Mouse (Mus musculus): ENCODE results near the gene Accs. TPM values are rescaled to one million over a fixed set of nuclear protein-coding genes. Genes with fewer than 3 reads are reported as not detected.

Gene Accs
- polyA plus RNA-seq (2015; fragmentation: Nextera tagmentation; extraction: Ambion mirVana) = 6.9 and 7.8 TPM in 2 replicates

DNA sequence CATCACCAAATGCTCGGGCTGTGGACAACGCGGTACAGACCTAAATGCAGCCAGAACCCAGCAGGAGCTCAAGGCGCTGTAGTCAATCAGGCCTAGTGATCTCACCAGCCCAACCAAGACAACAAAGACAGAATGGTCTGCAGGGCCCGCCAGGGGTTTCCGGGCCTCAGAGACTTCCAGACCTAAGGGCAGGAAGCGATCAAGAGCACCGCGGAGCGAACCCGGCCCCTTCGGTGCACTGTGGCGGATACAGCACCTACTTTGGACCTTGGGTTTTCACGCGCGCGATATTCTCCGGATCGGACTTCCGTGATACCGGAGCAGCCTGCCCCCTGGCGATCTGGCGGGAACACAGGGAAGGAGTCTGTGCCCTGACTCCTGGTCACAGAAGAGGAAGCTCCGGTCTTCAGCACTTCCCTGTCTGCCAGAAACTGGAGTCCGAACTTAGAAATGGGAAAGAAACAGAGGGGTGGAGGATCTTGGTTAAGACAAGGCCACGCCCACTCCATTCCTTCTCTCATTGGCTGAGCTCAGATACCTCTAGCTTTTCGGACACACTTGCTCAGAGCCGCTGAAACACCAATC is at the start of gene Accs:
TSS of gene Accs (minus strand) at position 439 of the 585 bp plus-strand sequence.
- H3K4me2 ChIP-seq (replicated peaks) = peak within 1 kb of the TSS; percentile 57
- H3K9me3 ChIP-seq = no peaks in the 10 kb centered on the region
- peaks cover 12% of the 10 kb centered on the region for H3K4me1 ChIP-seq
- H3K27me3 ChIP-seq = no peaks in the 10 kb centered on the region; the same call in 1 of the 2 replicates
- H3K27ac ChIP-seq (replicated peaks) = peak within 1 kb of the TSS; percentile 78
- H3K36me3 ChIP-seq = 0 out of 2 replicates have a peak, but pooled peaks cover 3% of the 10 kb centered on the region
- peak within 1 kb of the TSS; percentile 70 for H3K9ac ChIP-seq (replicated peaks)
- under 1% methylated on average over 28 of the region's 28 CpGs for WGBS
- peak; percentile 89 for ATAC-seq (replicated peaks)
- peak within 1 kb of the TSS; percentile 65 for H3K4me3 ChIP-seq

DNA sequence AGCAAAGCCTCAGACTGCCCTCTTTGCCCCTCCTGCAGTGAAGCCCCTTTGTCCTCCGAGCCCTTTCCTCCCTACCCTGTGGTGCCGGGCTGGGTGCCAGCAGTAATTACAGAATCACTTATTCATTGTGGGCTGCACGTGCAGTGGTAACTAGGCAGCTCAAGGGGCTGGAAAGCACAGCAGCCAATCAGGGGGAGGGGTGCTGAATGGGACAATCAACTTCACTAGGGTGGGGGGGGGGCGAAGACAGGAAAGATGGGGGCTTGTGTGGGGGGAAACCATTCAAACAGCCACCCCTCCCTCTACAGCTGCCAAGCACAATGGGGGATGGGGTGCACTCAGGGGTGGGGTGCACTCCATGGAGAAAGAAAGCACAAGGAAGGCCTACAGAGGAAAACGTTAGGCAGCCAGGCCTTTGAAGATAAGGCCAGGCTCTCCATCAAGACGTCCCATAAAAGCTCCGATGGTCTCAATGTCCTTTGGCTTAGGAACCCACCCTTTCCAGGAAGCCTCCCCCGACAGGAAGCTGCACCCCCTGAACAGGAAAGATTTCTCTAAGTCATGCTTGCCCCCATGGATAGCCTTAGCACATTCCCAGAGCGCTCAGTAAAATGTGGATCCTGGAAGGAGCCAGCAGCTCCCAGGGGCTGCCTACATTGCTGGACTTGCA is 42.0 kb upstream of the Accs start:
- no peak overlapping the region; the same call in 1 of the 2 replicates for H3K4me2 ChIP-seq (replicated peaks)
- peak; percentile 98 for ATAC-seq (replicated peaks)

DNA sequence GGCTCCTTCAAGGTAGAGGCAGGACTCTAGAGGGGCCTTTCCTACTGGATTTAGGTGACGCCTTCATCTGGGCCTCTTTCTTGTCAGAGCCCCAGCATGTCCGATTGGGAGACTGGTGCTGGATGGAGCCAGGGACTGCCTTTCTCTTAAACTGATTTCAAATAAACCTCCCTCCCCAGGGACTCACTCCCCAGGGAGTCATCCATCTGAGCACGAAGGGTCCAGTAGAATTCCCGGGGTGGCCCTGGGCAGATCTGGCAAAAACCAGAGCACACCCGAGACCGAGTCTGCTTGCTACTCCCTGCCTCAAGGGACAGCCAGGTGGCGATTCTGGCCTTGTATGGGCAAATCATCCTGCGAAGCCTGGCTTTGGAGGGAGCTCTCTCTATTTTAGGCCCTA is 40.4 kb upstream of the Accs start:
- 78% methylated on average over 8 of the region's 8 CpGs for WGBS

More for the DNA sequence above, 42.0 kb upstream of the Accs start:
- H3K36me3 ChIP-seq = no peaks in the 10 kb centered on the region
- peak overlapping the region; percentile 96 for H3K27ac ChIP-seq (replicated peaks)
- WGBS = 7% methylated on average over 9 of the region's 9 CpGs
- H3K27me3 ChIP-seq = no peaks in the 10 kb centered on the region
- H3K9ac ChIP-seq (replicated peaks) = no peak overlapping the region
- no peak overlapping the region for H3K4me3 ChIP-seq
- H3K4me1 ChIP-seq = peaks cover 24% of the 10 kb centered on the region
- H3K9me3 ChIP-seq = no peaks in the 10 kb centered on the region

DNA sequence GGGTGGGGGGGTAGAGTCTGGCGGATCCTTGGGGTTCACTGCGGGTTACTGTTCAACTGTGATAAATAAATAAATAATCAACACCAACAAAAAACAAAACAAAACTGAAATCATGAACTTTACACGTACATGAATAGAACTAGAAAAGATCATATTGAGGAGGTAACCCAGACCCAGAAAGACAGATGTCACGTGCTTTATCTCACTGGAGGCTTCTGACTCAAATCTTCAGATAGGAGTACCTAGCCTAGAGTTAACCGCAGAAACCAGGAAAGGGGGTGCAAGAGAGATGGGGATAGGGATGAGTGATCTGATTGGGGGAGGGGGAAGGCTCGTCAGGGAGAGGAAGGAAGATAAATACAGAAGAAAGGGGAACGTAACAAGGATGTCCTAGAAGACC is 39.3 kb upstream of the Accs start:
- no peaks in the 10 kb centered on the region for H3K27me3 ChIP-seq
- H3K9me3 ChIP-seq = no peaks in the 10 kb centered on the region
- no peak overlapping the region for H3K4me2 ChIP-seq (replicated peaks)
- peaks cover 24% of the 10 kb centered on the region for H3K4me1 ChIP-seq
- no peak for ATAC-seq (replicated peaks)
- H3K9ac ChIP-seq (replicated peaks) = no peak overlapping the region
- WGBS = 89% methylated on average over 7 of the region's 7 CpGs
- H3K4me3 ChIP-seq = no peak overlapping the region
- H3K36me3 ChIP-seq = no peaks in the 10 kb centered on the region
- no peak overlapping the region for H3K27ac ChIP-seq (replicated peaks)

More for the DNA sequence above, 40.4 kb upstream of the Accs start:
- H3K4me2 ChIP-seq (replicated peaks) = no peak overlapping the region
- no peaks in the 10 kb centered on the region for H3K36me3 ChIP-seq
- ATAC-seq (replicated peaks) = no peak
- peak overlapping the region; percentile 96; the same call in 1 of the 2 replicates for H3K27ac ChIP-seq (replicated peaks)
- H3K4me1 ChIP-seq = peaks cover 24% of the 10 kb centered on the region
- H3K27me3 ChIP-seq = no peaks in the 10 kb centered on the region
- H3K4me3 ChIP-seq = no peak overlapping the region
- H3K9me3 ChIP-seq = no peaks in the 10 kb centered on the region
- no peak overlapping the region for H3K9ac ChIP-seq (replicated peaks)

GRCm38 (mm10) chr2:93888366-93888765 is 38.6 kb upstream of the Accs start:
- Histone ChIP-seq H3K9ac (replicated peaks) (no peak overlapping the region), H3K27me3 (no peaks in the 10 kb centered on the region), H3K9me3 (no peaks in the 10 kb centered on the region), H3K4me2 (replicated peaks) (no peak overlapping the region), H3K4me3 (no peak overlapping the region), H3K4me1 (peaks cover 24% of the 10 kb centered on the region), H3K36me3 (no peaks in the 10 kb centered on the region), H3K27ac (replicated peaks) (no peak overlapping the region)
- ATAC-seq (replicated peaks) = no peak
- WGBS = 94% methylated on average over 6 of the region's 6 CpGs

- no peak overlapping the region for H3K27ac ChIP-seq (replicated peaks)
- no peaks in the 10 kb centered on the region for H3K9me3 ChIP-seq
- H3K4me1 ChIP-seq = peaks cover 18% of the 10 kb centered on the region
- 84% methylated on average over 11 of the region's 11 CpGs for WGBS
- no peak for ATAC-seq (replicated peaks)
- no peaks in the 10 kb centered on the region for H3K27me3 ChIP-seq
- H3K36me3 ChIP-seq = no peaks in the 10 kb centered on the region
- no peak overlapping the region for H3K9ac ChIP-seq (replicated peaks)
- no peak overlapping the region for H3K4me2 ChIP-seq (replicated peaks)
- no peak overlapping the region for H3K4me3 ChIP-seq
These were observed 37.5 kb upstream of the Accs start for GRCm38 (mm10) chr2:93887273-93887672.

GRCm38 (mm10) chr2:93886013-93886794 is 36.5 kb upstream of the Accs start:
- Histone ChIP-seq H3K36me3 (no peaks in the 10 kb centered on the region), H3K27ac (replicated peaks) (no peak overlapping the region), H3K9me3 (no peaks in the 10 kb centered on the region), H3K4me1 (peaks cover 7% of the 10 kb centered on the region), H3K27me3 (no peaks in the 10 kb centered on the region), H3K9ac (replicated peaks) (no peak overlapping the region), H3K4me2 (replicated peaks) (no peak overlapping the region), H3K4me3 (no peak overlapping the region)
- ATAC-seq (replicated peaks) = no peak
- 69% methylated on average over 10 of the region's 10 CpGs for WGBS

GRCm38 (mm10) chr2:93883066-93883465 is 33.3 kb upstream of the Accs start:
- Histone ChIP-seq H3K4me3 (no peak overlapping the region), H3K27me3 (no peaks in the 10 kb centered on the region), H3K4me2 (replicated peaks) (no peak overlapping the region), H3K36me3 (no peaks in the 10 kb centered on the region), H3K27ac (replicated peaks) (no peak overlapping the region), H3K9me3 (no peaks in the 10 kb centered on the region), H3K4me1 (no peaks in the 10 kb centered on the region), H3K9ac (replicated peaks) (no peak overlapping the region)
- WGBS = 56% methylated on average over 5 of the region's 5 CpGs
- no peak for ATAC-seq (replicated peaks)

GRCm38 (mm10) chr2:93881640-93882367 is 32.1 kb upstream of the Accs start:
- Histone ChIP-seq H3K4me1 (no peaks in the 10 kb centered on the region), H3K9me3 (no peaks in the 10 kb centered on the region), H3K36me3 (no peaks in the 10 kb centered on the region), H3K27ac (replicated peaks) (no peak overlapping the region), H3K4me2 (replicated peaks) (no peak overlapping the region), H3K9ac (replicated peaks) (no peak overlapping the region), H3K27me3 (no peaks in the 10 kb centered on the region), H3K4me3 (no peak overlapping the region)
- no peak for ATAC-seq (replicated peaks)
- 93% methylated on average over 9 of the region's 9 CpGs for WGBS

DNA sequence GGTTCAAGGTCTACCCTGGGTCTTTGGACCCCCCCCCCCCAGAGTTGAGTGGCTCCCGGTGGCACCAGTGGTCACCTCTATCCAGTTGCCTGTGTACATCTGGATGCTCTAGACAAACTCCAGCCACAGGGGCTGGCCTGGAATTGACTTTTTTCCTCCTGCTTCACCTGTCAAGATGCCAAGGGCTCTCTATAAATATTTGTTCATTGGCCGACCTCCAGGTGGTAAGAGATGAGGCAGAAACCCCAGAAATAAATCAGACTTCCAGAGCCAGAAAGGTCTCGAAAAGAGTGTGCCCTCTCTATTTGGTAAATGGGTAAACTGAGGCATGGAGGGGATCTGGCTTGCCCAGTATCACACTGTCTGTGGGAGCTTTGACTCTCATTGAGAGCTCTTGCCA is 31.2 kb upstream of the Accs start:
- Histone ChIP-seq H3K36me3 (no peaks in the 10 kb centered on the region), H3K27ac (replicated peaks) (no peak overlapping the region), H3K27me3 (no peaks in the 10 kb centered on the region), H3K9ac (replicated peaks) (no peak overlapping the region), H3K4me3 (no peak overlapping the region), H3K4me1 (no peaks in the 10 kb centered on the region), H3K4me2 (replicated peaks) (no peak overlapping the region), H3K9me3 (no peaks in the 10 kb centered on the region)
- 86% methylated on average over 3 of the region's 3 CpGs for WGBS
- no peak for ATAC-seq (replicated peaks)

- Histone ChIP-seq H3K36me3 (no peaks in the 10 kb centered on the region), H3K27ac (replicated peaks) (no peak overlapping the region), H3K9ac (replicated peaks) (no peak overlapping the region), H3K4me3 (no peak overlapping the region), H3K9me3 (no peaks in the 10 kb centered on the region), H3K4me1 (no peaks in the 10 kb centered on the region), H3K4me2 (replicated peaks) (no peak overlapping the region), H3K27me3 (no peaks in the 10 kb centered on the region)
- no peak for ATAC-seq (replicated peaks)
- 69% methylated on average over 8 of the region's 8 CpGs for WGBS
These were observed 30.7 kb upstream of the Accs start for GRCm38 (mm10) chr2:93880450-93880849.

DNA sequence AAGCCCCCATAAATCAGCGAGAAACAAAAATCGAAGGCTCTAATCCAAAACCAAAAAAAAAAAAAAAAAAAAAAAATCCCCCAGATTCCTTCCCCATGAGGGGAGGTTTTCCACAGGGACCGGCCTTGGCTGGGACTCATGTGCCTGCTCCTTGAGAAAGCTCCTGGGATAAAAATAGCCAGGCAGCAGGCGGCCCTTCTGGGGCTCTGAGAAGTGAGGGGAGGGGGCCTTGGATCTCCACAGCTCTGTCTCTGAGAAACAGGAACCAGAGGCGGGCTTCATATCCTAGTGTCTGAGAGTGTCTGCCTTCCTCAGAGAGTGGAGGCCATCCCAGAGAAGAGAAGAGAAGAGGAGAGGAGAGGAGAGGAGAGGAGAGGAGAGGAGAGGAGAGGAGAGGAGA is 27.3 kb upstream of the Accs start:
- Histone ChIP-seq H3K27ac (replicated peaks) (no peak overlapping the region), H3K9me3 (no peaks in the 10 kb centered on the region), H3K36me3 (no peaks in the 10 kb centered on the region), H3K27me3 (no peaks in the 10 kb centered on the region), H3K4me2 (replicated peaks) (no peak overlapping the region), H3K4me1 (peaks cover 9% of the 10 kb centered on the region), H3K4me3 (no peak overlapping the region), H3K9ac (replicated peaks) (no peak overlapping the region)
- no peak for ATAC-seq (replicated peaks)
- 59% methylated on average over 5 of the region's 5 CpGs for WGBS
